Mouse (Mus musculus) CD8-positive naive resting alpha-beta T cell, adult 57 days (primary cell): ENCODE data around the gene Olfr771. TPM values are rescaled to one million over a fixed set of nuclear protein-coding genes. Genes with fewer than 3 reads are reported as not detected.

ENCODE experiments used
- total RNA-seq: library from RNA; stranded (reverse); gene quantifications from one replicate; pipeline ENCODE4 v1.2.4, GENCODE M21; 2023

Olfr771 gene
- total RNA-seq: not detected

GRCm38 (mm10) chr10:129164651-129165050 is at the start of gene Olfr771:
Gene Olfr771, minus strand, starts transcription at chr10:129164751.

GRCm38 (mm10) chr10:129187319-129187718 is 22.8 kb upstream of the Olfr771 start, which contains the start of gene Olfr773:
Gene Olfr773, minus strand, starts transcription at chr10:129187419.

GRCm38 (mm10) chr10:129177821-129178220 is 13.3 kb upstream of the Olfr771 start, which contains the start of gene Olfr772:
Gene Olfr772, minus strand, starts transcription at chr10:129177921.

GRCm38 (mm10) chr10:129138898-129139297 is 25.7 kb downstream of the Olfr771 start, which contains the start of gene Olfr770:
Gene Olfr770, minus strand, starts transcription at chr10:129138998.

GRCm38 (mm10) chr10:129117761-129118160 is 46.8 kb downstream of the Olfr771 start, which contains the start of gene Olfr769:
Gene Olfr769, minus strand, starts transcription at chr10:129117861.

Other genes starting within 250 kb of the Olfr771 start
- 7.5 TPM for gene Rdh5, start 241.9 kb downstream of the Olfr771 start, total RNA-seq
- gene Bloc1s1, start 240.7 kb downstream of the Olfr771 start, total RNA-seq: 54.5 TPM
- gene Itga7, start 230.9 kb downstream of the Olfr771 start, total RNA-seq: 3.3 TPM
- not detected for gene Mettl7b, start 203.8 kb downstream of the Olfr771 start, total RNA-seq
- gene Olfr9, start 175.3 kb downstream of the Olfr771 start, total RNA-seq: 4.0 TPM
- gene Olfr763, start 154.0 kb downstream of the Olfr771 start, total RNA-seq: 1.0 TPM
- not detected for gene Olfr764-ps1, start 124.9 kb downstream of the Olfr771 start, total RNA-seq
- not detected for gene Olfr765, start 114.8 kb downstream of the Olfr771 start, total RNA-seq
- not detected for gene Olfr766-ps1, start 95.8 kb downstream of the Olfr771 start, total RNA-seq
- not detected for gene Olfr767, start 81.8 kb downstream of the Olfr771 start, total RNA-seq
- gene Olfr768, start 65.4 kb downstream of the Olfr771 start, total RNA-seq: not detected
- gene Olfr769, start 46.9 kb downstream of the Olfr771 start, total RNA-seq: not detected
- gene Olfr770, start 25.8 kb downstream of the Olfr771 start, total RNA-seq: not detected
- not detected for gene Olfr772, start 13.2 kb upstream of the Olfr771 start, total RNA-seq
- gene Olfr773, start 22.7 kb upstream of the Olfr771 start, total RNA-seq: not detected
- gene Olfr774, start 71.5 kb upstream of the Olfr771 start, total RNA-seq: not detected
- not detected for gene Olfr775, start 83.7 kb upstream of the Olfr771 start, total RNA-seq
- not detected for gene Olfr776, start 94.4 kb upstream of the Olfr771 start, total RNA-seq
- gene Olfr777, start 106.7 kb upstream of the Olfr771 start, total RNA-seq: not detected
- not detected for gene Olfr780, start 153.4 kb upstream of the Olfr771 start, total RNA-seq
- not detected for gene Olfr781, start 164.1 kb upstream of the Olfr771 start, total RNA-seq
- gene Olfr782, start 184.1 kb upstream of the Olfr771 start, total RNA-seq: not detected
- not detected for gene Olfr784, start 219.3 kb upstream of the Olfr771 start, total RNA-seq
- gene Olfr785, start 240.7 kb upstream of the Olfr771 start, total RNA-seq: not detected